Mouse (Mus musculus): ENCODE measurements around the gene Mindy4. TPM values are rescaled to one million over a fixed set of nuclear protein-coding genes. Genes with fewer than 3 reads are reported as not detected.

The Mindy4 gene
- polyA plus RNA-seq, 1 experiment from 2014 or later, result 2.1 TPM

GRCm38 (mm10) chr6:55358731-55359143, 155.6 kb downstream of the Mindy4 start:
- WGBS (ENCODE audit: insufficient replicate concordance), result 19% methylated on average over 2 of the region's 2 CpGs
- Histone ChIP-seq H3K4me3 (no peak overlapping the region), H3K4me2 (peak overlapping the region; percentile 35), H3K27ac (peak overlapping the region; percentile 81), H3K9ac (peak overlapping the region; percentile 25; the same call in 1 of the 2 replicates), H3K36me3 (no peaks in the 10 kb centered on the region), H3K9me3 (replicated peaks) (no peaks in the 10 kb centered on the region), H3K4me1 (peaks cover 81% of the 10 kb centered on the region), H3K27me3 (replicated peaks) (no peaks in the 10 kb centered on the region)
- ATAC-seq, result peak; percentile 93

- Histone ChIP-seq H3K36me3 (no peaks in the 10 kb centered on the region), H3K9ac (no peak overlapping the region), H3K4me2 (no peak overlapping the region), H3K4me1 (peaks cover 80% of the 10 kb centered on the region), H3K27ac (no peak overlapping the region), H3K27me3 (replicated peaks) (no peaks in the 10 kb centered on the region), H3K9me3 (replicated peaks) (no peaks in the 10 kb centered on the region), H3K4me3 (no peak overlapping the region)
- 61% methylated on average over 1 of the region's 1 CpGs for WGBS (ENCODE audit: insufficient replicate concordance)
- no peak for ATAC-seq
Observed at GRCm38 (mm10) chr6:55362663-55363062, 159.5 kb downstream of the Mindy4 start.

GRCm38 (mm10) chr6:55367126-55367525, 163.9 kb downstream of the Mindy4 start:
- H3K4me1 ChIP-seq, result peaks cover 77% of the 10 kb centered on the region
- no peak overlapping the region for H3K4me3 ChIP-seq
- no peak overlapping the region for H3K4me2 ChIP-seq
- H3K9me3 ChIP-seq (replicated peaks), result peaks cover 7% of the 10 kb centered on the region; the same call in 1 of the 2 replicates
- no peak overlapping the region for H3K9ac ChIP-seq
- no peaks in the 10 kb centered on the region for H3K27me3 ChIP-seq (replicated peaks)
- H3K36me3 ChIP-seq, result no peaks in the 10 kb centered on the region
- peak; percentile 89 for ATAC-seq
- peak overlapping the region; percentile 75 for H3K27ac ChIP-seq

Small RNAs within 50 kb of the gene (microRNA-seq; reads per million reads assigned to microRNA genes)
- gene Gm25458, result not detected

Other genes starting within 250 kb of the Mindy4 start
- 1.9 and 2.2 TPM in 2 replicates for gene Nod1, start 230.8 kb upstream of the Mindy4 start, polyA plus RNA-seq (2016; fragmentation: Nextera tagmentation; extraction: Ambion mirVana)
- 6.9 and 7.4 TPM in 2 replicates for gene Ggct, start 210.4 kb upstream of the Mindy4 start, polyA plus RNA-seq (2016; fragmentation: Nextera tagmentation; extraction: Ambion mirVana)
- gene Gars, start 165.4 kb upstream of the Mindy4 start, polyA plus RNA-seq (2016; fragmentation: Nextera tagmentation; extraction: Ambion mirVana), result 171 and 176 TPM in 2 replicates
- 0.78 and 1.0 TPM in 2 replicates for gene Crhr2, start 70.4 kb upstream of the Mindy4 start, polyA plus RNA-seq (2016; fragmentation: Nextera tagmentation; extraction: Ambion mirVana)
- gene Inmt, start 28.3 kb upstream of the Mindy4 start, polyA plus RNA-seq (2016; fragmentation: Nextera tagmentation; extraction: Ambion mirVana), result 0.41 and 0.63 TPM in 2 replicates
- gene Aqp1, start 133.0 kb downstream of the Mindy4 start, polyA plus RNA-seq (2016; fragmentation: Nextera tagmentation; extraction: Ambion mirVana), result 29.1 and 29.5 TPM in 2 replicates
- not detected in 2 replicates for gene Ghrhr, start 172.9 kb downstream of the Mindy4 start, polyA plus RNA-seq (2016; fragmentation: Nextera tagmentation; extraction: Ambion mirVana)
- gene Adcyap1r1, start 248.6 kb downstream of the Mindy4 start, polyA plus RNA-seq (2016; fragmentation: Nextera tagmentation; extraction: Ambion mirVana), result 0.12 and 0.24 TPM in 2 replicates